Mouse (Mus musculus): Measurements from ENCODE around the gene Il1f6. TPM values are rescaled to one million over a fixed set of nuclear protein-coding genes. Genes with fewer than 3 reads are reported as not detected.

Il1f6 gene
- polyA plus RNA-seq, 1 experiment from 2014 or later, result not detected

DNA sequence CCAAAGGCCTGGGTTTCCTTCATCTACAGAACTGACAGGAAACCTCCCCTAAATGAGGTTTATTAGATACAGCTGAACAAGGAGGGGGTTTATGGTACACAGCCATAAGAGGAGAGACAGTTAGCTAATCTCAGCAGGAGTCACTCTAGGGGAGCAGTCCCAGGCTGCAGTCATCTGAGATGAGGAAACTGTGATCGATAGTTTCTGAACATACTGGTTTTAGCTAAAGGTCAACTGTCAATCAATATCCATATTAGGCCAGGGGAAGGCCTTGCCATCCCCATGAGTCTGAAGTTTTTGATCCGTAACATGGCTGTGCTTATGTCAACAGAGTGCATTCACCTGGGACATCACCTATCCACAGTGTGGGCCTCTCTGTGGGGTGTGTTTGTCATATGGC is 58.4 kb downstream of the Il1f6 start:
- DNase-seq (ENCODE audit: low spot score) (no peak), ATAC-seq (no peak)
- Histone ChIP-seq H3K4me3 (ENCODE audit: low read depth, low read length) (no peak overlapping the region), H3K4me2 (ENCODE audit: low read length) (no peak overlapping the region), H3K9ac (ENCODE audit: low read length) (no peak overlapping the region), H3K9me3 (replicated peaks; ENCODE audit: control insufficient read depth, low read length) (no peaks in the 10 kb centered on the region), H3K36me3 (ENCODE audit: control insufficient read depth, insufficient read depth, low read length) (no peaks in the 10 kb centered on the region), H3K27ac (ENCODE audit: low read depth, low read length) (no peak overlapping the region), H3K27me3 (replicated peaks; ENCODE audit: control insufficient read depth, insufficient read depth, low read length) (no peaks in the 10 kb centered on the region), H3K4me1 (ENCODE audit: control insufficient read depth, insufficient read depth, low read length) (no peaks in the 10 kb centered on the region)
- WGBS, result 89% methylated on average over 2 of the region's 2 CpGs

DNA sequence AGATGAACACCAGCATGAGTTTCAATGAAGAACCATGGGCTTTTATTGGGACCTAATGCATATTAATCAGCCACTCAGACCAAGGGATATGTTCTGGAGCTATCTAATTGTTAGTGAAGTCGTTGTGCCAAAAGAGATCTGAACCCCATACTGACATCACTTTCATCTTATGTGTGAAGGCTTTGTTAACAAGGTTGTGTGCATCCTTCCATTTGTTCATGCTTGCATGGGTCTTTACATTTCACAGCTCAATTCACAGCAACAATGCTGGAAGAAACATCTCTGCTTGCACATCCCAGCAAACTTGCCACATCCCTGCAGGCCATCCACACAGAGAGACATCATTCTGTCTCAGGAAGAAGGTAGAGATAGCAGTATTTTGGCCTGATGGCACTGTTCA is 59.9 kb downstream of the Il1f6 start:
- ATAC-seq, result no peak
- Histone ChIP-seq H3K4me2 (ENCODE audit: low read length) (no peak overlapping the region), H3K9ac (ENCODE audit: low read length) (no peak overlapping the region), H3K27ac (ENCODE audit: low read depth, low read length) (no peak overlapping the region), H3K4me1 (ENCODE audit: control insufficient read depth, insufficient read depth, low read length) (no peaks in the 10 kb centered on the region), H3K27me3 (replicated peaks; ENCODE audit: control insufficient read depth, insufficient read depth, low read length) (no peaks in the 10 kb centered on the region), H3K36me3 (ENCODE audit: control insufficient read depth, insufficient read depth, low read length) (no peaks in the 10 kb centered on the region), H3K4me3 (ENCODE audit: low read depth, low read length) (no peak overlapping the region), H3K9me3 (replicated peaks; ENCODE audit: control insufficient read depth, low read length) (no peaks in the 10 kb centered on the region)
- WGBS, result 11% methylated on average over 1 of the region's 1 CpGs
- DNase-seq (ENCODE audit: low spot score), result no peak

Other genes starting within 250 kb of the Il1f6 start
- gene Hnmt, start 166.0 kb upstream of the Il1f6 start, polyA plus RNA-seq (2014; fragmentation: Nextera tagmentation; extraction: Ambion mirVana), result 3.9 and 5.0 TPM in 2 replicates
- not detected in 2 replicates for gene Tbpl2, start 118.8 kb upstream of the Il1f6 start, polyA plus RNA-seq (2014; fragmentation: Nextera tagmentation; extraction: Ambion mirVana)
- gene Il1f8, start 62.3 kb upstream of the Il1f6 start, polyA plus RNA-seq (2014; fragmentation: Nextera tagmentation; extraction: Ambion mirVana), result not detected in 2 replicates
- gene Il1f9, start 28.9 kb upstream of the Il1f6 start, polyA plus RNA-seq (2014; fragmentation: Nextera tagmentation; extraction: Ambion mirVana), result not detected in 2 replicates
- not detected in 2 replicates for gene Il1f5, start 61.5 kb downstream of the Il1f6 start, polyA plus RNA-seq (2014; fragmentation: Nextera tagmentation; extraction: Ambion mirVana)
- not detected in 2 replicates for gene Il1f10, start 75.8 kb downstream of the Il1f6 start, polyA plus RNA-seq (2014; fragmentation: Nextera tagmentation; extraction: Ambion mirVana)
- 0.09 TPM in 1 of 2 replicates, not detected in the other for gene Il1rn, start 121.4 kb downstream of the Il1f6 start, polyA plus RNA-seq (2014; fragmentation: Nextera tagmentation; extraction: Ambion mirVana)
- gene Psd4, start 152.2 kb downstream of the Il1f6 start, polyA plus RNA-seq (2014; fragmentation: Nextera tagmentation; extraction: Ambion mirVana), result 0.39 and 0.84 TPM in 2 replicates

Measured in forebrain, embryonic 14.5 days (tissue).